Mouse (Mus musculus) megakaryocyte, embryonic 14.5 days (primary cell): ENCODE measurements at regions not wholly inside any gene's neighbourhood (a gene's known extent, or its start where the extent isn't known, plus 50 kb on each side); places are given as distances from the start of the nearest gene placed in this dataset.

ENCODE experiments used
- FLI1 ChIP-seq: IDR thresholded peaks from 2 replicates; pipeline ENCODE4 v1.6.1; 2012; ENCODE audit warnings: low read length, inconsistent platforms, mixed read lengths
- GATA1 ChIP-seq: IDR thresholded peaks from 3 replicates; pipeline ENCODE4 v1.6.1; 2012; ENCODE audit warnings: mixed read lengths, low read length, inconsistent platforms, borderline replicate concordance

- TF ChIP-seq GATA1 = no peak
- TF ChIP-seq FLI1 = no peak
These were observed 289.4 kb upstream of the Slc35b3 start for GRCm38 (mm10) chr13:39250096-39250495.
